Mouse (Mus musculus): ENCODE data around the gene Izumo2.

DNA sequence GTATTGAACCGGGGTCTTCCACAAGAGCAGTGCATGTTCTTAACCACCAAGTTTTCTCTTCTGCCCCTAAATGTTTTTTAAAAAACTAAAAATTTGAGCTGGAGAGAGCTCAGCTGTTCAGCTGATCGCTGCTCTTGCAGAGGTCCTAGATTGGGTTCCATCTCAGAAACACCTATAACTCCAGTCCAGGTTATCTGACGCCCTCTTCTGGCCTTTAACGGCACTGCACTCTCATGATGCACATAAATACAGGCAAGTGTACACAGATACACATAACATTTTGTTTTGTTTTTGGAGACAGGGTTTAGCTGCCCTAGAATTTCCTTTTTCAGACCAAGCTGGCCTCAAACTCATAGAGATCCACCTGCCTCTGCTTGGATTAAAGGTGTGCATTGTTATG is 34.0 kb upstream of the Izumo2 start:
- TF ChIP-seq CTCF (conservative IDR thresholded peaks at IDR 0.05; ENCODE audit: insufficient read depth, insufficient read length, low read depth, low read length) (no peak), POLR2A (IDR thresholded peaks at IDR 0.05; ENCODE audit: low read depth, low read length) (no peak)
